Mouse (Mus musculus) macrophage (primary cell): ENCODE measurements around the gene Mall. TPM values are rescaled to one million over a fixed set of nuclear protein-coding genes. Genes with fewer than 3 reads are reported as not detected.
A peak's percentile ranks its signal among the peaks of the same experiment; 100 is the strongest.

Experiments
- H3K27ac ChIP-seq: fragments of 350-480 bp; formaldehyde crosslinking; 2 replicates; pipeline ENCODE4 v1.9.0; 2021
- H3K36me3 ChIP-seq: fragments of 350-480 bp; formaldehyde crosslinking; 2 replicates; pipeline ENCODE4 v1.9.0; 2021; ENCODE audit errors: inconsistent target
- H3K4me3 ChIP-seq: fragments of 350-480 bp; formaldehyde crosslinking; 2 replicates; pipeline ENCODE4 v1.9.0; 2021; ENCODE audit errors: inconsistent target
- H3K79me2 ChIP-seq: fragments of 350-480 bp; formaldehyde crosslinking; 2 replicates; pipeline ENCODE4 v1.9.0; 2021; ENCODE audit errors: inconsistent target
- WGBS: methylation state at CpG from one replicate; pipeline ENCODE4 v1.1.7; 2026; ENCODE audit warnings: inconsistent platforms; ENCODE audit not compliant: missing documents; 5-methylcytosine and 5-hydroxymethylcytosine counted together
- polyA plus RNA-seq: library from polyadenylated mRNA; stranded (reverse); fragments of 250-400 nt; gene quantifications from 3 replicates; pipeline ENCODE4 v1.2.4, GENCODE M21; 2018; ENCODE audit warnings: inconsistent platforms

The Mall gene
- polyA plus RNA-seq, 1 experiment from 2014 or later: not detected

GRCm38 (mm10) chr2:127742637-127743036, 12.9 kb upstream of the Mall start:
- Histone ChIP-seq H3K4me3 (no peak overlapping the region), H3K27ac (no peak overlapping the region), H3K79me2 (no peaks in the 10 kb centered on the region), H3K36me3 (no peaks in the 10 kb centered on the region)
- 89% methylated on average over 3 of the region's 3 CpGs for WGBS

GRCm38 (mm10) chr2:127740756-127741519, 11.2 kb upstream of the Mall start:
- H3K4me3 ChIP-seq: no peak overlapping the region
- no peaks in the 10 kb centered on the region for H3K36me3 ChIP-seq
- H3K27ac ChIP-seq: no peak overlapping the region
- H3K79me2 ChIP-seq: no peaks in the 10 kb centered on the region
- 88% methylated on average over 9 of the region's 9 CpGs for WGBS

- Histone ChIP-seq H3K27ac (no peak overlapping the region), H3K79me2 (no peaks in the 10 kb centered on the region), H3K36me3 (no peaks in the 10 kb centered on the region), H3K4me3 (no peak overlapping the region)
- 86% methylated on average over 3 of the region's 3 CpGs for WGBS
Observed at GRCm38 (mm10) chr2:127737885-127738284, 8.2 kb upstream of the Mall start.

GRCm38 (mm10) chr2:127736631-127737209, 7.0 kb upstream of the Mall start:
- WGBS: 27% methylated on average over 6 of the region's 6 CpGs
- H3K4me3 ChIP-seq: no peak overlapping the region

GRCm38 (mm10) chr2:127735512-127736145, 5.9 kb upstream of the Mall start:
- no peak overlapping the region for H3K27ac ChIP-seq
- no peak overlapping the region for H3K4me3 ChIP-seq
- H3K36me3 ChIP-seq: no peaks in the 10 kb centered on the region
- no peaks in the 10 kb centered on the region for H3K79me2 ChIP-seq
- WGBS: 88% methylated on average over 9 of the region's 9 CpGs

More at GRCm38 (mm10) chr2:127736631-127737209, 7.0 kb upstream of the Mall start:
- H3K36me3 ChIP-seq: no peaks in the 10 kb centered on the region
- no peak overlapping the region for H3K27ac ChIP-seq
- H3K79me2 ChIP-seq: no peaks in the 10 kb centered on the region

- Histone ChIP-seq H3K27ac (no peak overlapping the region), H3K36me3 (no peaks in the 10 kb centered on the region), H3K79me2 (no peaks in the 10 kb centered on the region), H3K4me3 (no peak overlapping the region)
- 81% methylated on average over 5 of the region's 5 CpGs for WGBS
Observed at GRCm38 (mm10) chr2:127734889-127735288, 5.2 kb upstream of the Mall start.

GRCm38 (mm10) chr2:127730301-127730997, 717 bp upstream of the Mall start:
- Histone ChIP-seq H3K27ac (no peak overlapping the region), H3K79me2 (no peaks in the 10 kb centered on the region), H3K36me3 (no peaks in the 10 kb centered on the region), H3K4me3 (no peak overlapping the region)
- 86% methylated on average over 7 of the region's 7 CpGs for WGBS

- no peak overlapping the region for H3K27ac ChIP-seq
- no peaks in the 10 kb centered on the region for H3K79me2 ChIP-seq
- H3K4me3 ChIP-seq: no peak overlapping the region
- WGBS: 49% methylated on average over 15 of the region's 15 CpGs
- no peaks in the 10 kb centered on the region for H3K36me3 ChIP-seq
Observed at GRCm38 (mm10) chr2:127728661-127729450, 876 bp downstream of the Mall start.

- 85% methylated on average over 6 of the region's 6 CpGs for WGBS
- Histone ChIP-seq H3K4me3 (no peak overlapping the region), H3K79me2 (no peaks in the 10 kb centered on the region), H3K27ac (no peak overlapping the region), H3K36me3 (no peaks in the 10 kb centered on the region)
Observed at GRCm38 (mm10) chr2:127728146-127728545, 1.6 kb downstream of the Mall start.

GRCm38 (mm10) chr2:127723193-127723592, 6.5 kb downstream of the Mall start:
- WGBS: 27% methylated on average over 4 of the region's 4 CpGs
- no peaks in the 10 kb centered on the region for H3K36me3 ChIP-seq
- no peak overlapping the region for H3K4me3 ChIP-seq
- peak overlapping the region; percentile 74 for H3K27ac ChIP-seq
- no peaks in the 10 kb centered on the region for H3K79me2 ChIP-seq

GRCm38 (mm10) chr2:127722176-127722892, 7.4 kb downstream of the Mall start:
- H3K79me2 ChIP-seq: no peaks in the 10 kb centered on the region
- no peak overlapping the region for H3K4me3 ChIP-seq
- 32% methylated on average over 7 of the region's 7 CpGs for WGBS
- peak overlapping the region; percentile 74 for H3K27ac ChIP-seq
- H3K36me3 ChIP-seq: no peaks in the 10 kb centered on the region

- no peak overlapping the region for H3K4me3 ChIP-seq
- no peak overlapping the region for H3K27ac ChIP-seq
- H3K79me2 ChIP-seq: no peaks in the 10 kb centered on the region
- WGBS: 61% methylated on average over 8 of the region's 8 CpGs
- no peaks in the 10 kb centered on the region for H3K36me3 ChIP-seq
Observed at GRCm38 (mm10) chr2:127718839-127719468, 10.8 kb downstream of the Mall start.

GRCm38 (mm10) chr2:127714726-127715125, 15.0 kb downstream of the Mall start:
- 96% methylated on average over 3 of the region's 3 CpGs for WGBS
- H3K79me2 ChIP-seq: no peaks in the 10 kb centered on the region
- no peak overlapping the region for H3K4me3 ChIP-seq
- H3K27ac ChIP-seq: no peak overlapping the region
- H3K36me3 ChIP-seq: no peaks in the 10 kb centered on the region
